Mouse (Mus musculus) liver, embryonic 14.5 days (tissue): ENCODE results near the gene Cmip. TPM values are rescaled to one million over a fixed set of nuclear protein-coding genes. Genes with fewer than 3 reads are reported as not detected.

ENCODE experiments used
- ATAC-seq: fragments of 200-750 bp; cut with Nextera tagmentation; 2 replicates; pipeline ENCODE4 v1.8.0; 2017; ENCODE audit warnings: moderate number of reproducible peaks, mild to moderate bottlenecking, moderate library complexity; ENCODE audit not compliant: insufficient read depth
- DNase-seq, 3 experiments: peaks; one replicate each; pipeline ENCODE4 v3.0.0-alpha.2; 2012 to 2013; ENCODE audit warnings: low read depth in 3 of 3, low spot score in 3 of 3
- H3K27ac ChIP-seq: fragments of 300-500 bp; sonication (generic); 2 replicates; pipeline ENCODE4 v1.5.1; 2014; ENCODE audit warnings: moderate library complexity, mild to moderate bottlenecking, control low read depth, inconsistent platforms
- H3K27me3 ChIP-seq: fragments of 300-500 bp; sonication (generic); 2 replicates; pipeline ENCODE4 v1.6.1; 2014; ENCODE audit warnings: mild to moderate bottlenecking, low read length, moderate library complexity; ENCODE audit not compliant: control insufficient read depth, insufficient read depth
- H3K36me3 ChIP-seq: fragments of 300-500 bp; sonication (generic); replicated peaks from 2 replicates; pipeline ENCODE4 v1.6.1; 2014; ENCODE audit warnings: low read depth; ENCODE audit not compliant: control insufficient read depth, insufficient read depth
- H3K4me1 ChIP-seq, 2 experiments: fragments of 200-500 bp in 1 of 2; fragments of 300-500 bp in 1 of 2; sonication (generic) in 1 of 2; replicated peaks; 2 replicates each; pipeline ENCODE4 v1.6.1; 2012 to 2014; ENCODE audit warnings: antibody characterized with exemption in 1 of 2, inconsistent platforms in 1 of 2, low read length in 1 of 2; ENCODE audit not compliant: control insufficient read depth in 2 of 2, insufficient read depth in 2 of 2
- H3K4me2 ChIP-seq: fragments of 300-500 bp; sonication (generic); 2 replicates; pipeline ENCODE4 v1.6.1; 2014; ENCODE audit warnings: low read depth, mild to moderate bottlenecking, control low read depth, moderate library complexity
- H3K4me3 ChIP-seq, 2 experiments: fragments of 200-500 bp in 1 of 2; fragments of 300-500 bp in 1 of 2; sonication (generic) in 1 of 2; 2 replicates each; pipeline ENCODE4 v1.5.1; 2012 to 2014; ENCODE audit warnings: low read depth in 2 of 2, low read length in 2 of 2, mild to moderate bottlenecking in 2 of 2, control low read depth in 1 of 2, inconsistent platforms in 1 of 2, moderate library complexity in 1 of 2; ENCODE audit not compliant: insufficient read depth in 1 of 2
- H3K9ac ChIP-seq: fragments of 300-500 bp; sonication (generic); replicated peaks from 2 replicates; pipeline ENCODE4 v1.6.1; 2014; ENCODE audit warnings: mild to moderate bottlenecking, control low read depth, moderate library complexity
- H3K9me3 ChIP-seq: fragments of 300-500 bp; sonication (generic); 2 replicates; pipeline ENCODE4 v1.6.1; 2016; ENCODE audit warnings: low read length, mixed read lengths; ENCODE audit not compliant: control insufficient read depth
- CTCF ChIP-seq: IDR thresholded peaks from 2 replicates; pipeline ENCODE4 v1.5.1; 2016; ENCODE audit warnings: antibody characterized with exemption, low read depth, control low read depth
- EP300 ChIP-seq: IDR thresholded peaks from 2 replicates; pipeline ENCODE4 v1.6.1; 2016; ENCODE audit warnings: antibody characterized with exemption, low read depth
- WGBS: fragments of 180-500 bp; shearing (Covaris S2); extraction: QIAGEN DNeasy Blood & Tissue Kit; methylation state at CpG from one replicate; pipeline ENCODE4 v1.1.7; 2014; ENCODE audit not compliant: insufficient replicate concordance; 5-methylcytosine and 5-hydroxymethylcytosine counted together
- polyA plus RNA-seq, 2 experiments: library from polyadenylated mRNA; depleted of rRNA in 1 of 2; stranded (reverse) in 1 of 2; unstranded in 1 of 2; fragments of >200 nt; fragmentation: Nextera tagmentation in 1 of 2; extraction: Ambion mirVana in 1 of 2; gene quantifications; 2 replicates each; pipeline versions ENCODE4 v1.2.1 to v1.2.3; 2012 to 2014

Gene Cmip
- polyA plus RNA-seq, 2 experiments: 6.7 to 10.4 TPM

- ATAC-seq (no peak), DNase-seq (no peak)
- WGBS: 81% methylated on average over 6 of the region's 6 CpGs
- H3K9me3 ChIP-seq: no peaks in the 10 kb centered on the region
- no peak overlapping the region for H3K4me2 ChIP-seq
- H3K36me3 ChIP-seq: peaks cover 9% of the 10 kb centered on the region
- H3K4me3 ChIP-seq: no peak overlapping the region
- TF ChIP-seq EP300: no peak
- H3K27me3 ChIP-seq: no peaks in the 10 kb centered on the region
- no peak overlapping the region for H3K27ac ChIP-seq
- no peak overlapping the region for H3K9ac ChIP-seq
- H3K4me1 ChIP-seq: no peaks in the 10 kb centered on the region
Observed at GRCm38 (mm10) chr8:117455701-117456100, 198.8 kb downstream of the Cmip start.

GRCm38 (mm10) chr8:117458440-117458839, 201.6 kb downstream of the Cmip start:
- H3K4me1 ChIP-seq: no peaks in the 10 kb centered on the region
- no peak overlapping the region for H3K4me3 ChIP-seq
- ATAC-seq (no peak), DNase-seq (no peak)
- no peak overlapping the region for H3K4me2 ChIP-seq
- H3K27ac ChIP-seq: no peak overlapping the region
- no peak overlapping the region for H3K9ac ChIP-seq
- H3K36me3 ChIP-seq: no peaks in the 10 kb centered on the region; the same call in none of the 2 replicates
- no peaks in the 10 kb centered on the region for H3K27me3 ChIP-seq
- no peaks in the 10 kb centered on the region for H3K9me3 ChIP-seq
- 75% methylated on average over 5 of the region's 5 CpGs for WGBS
- TF ChIP-seq EP300: no peak
- TF ChIP-seq CTCF: no peak

- no peaks in the 10 kb centered on the region for H3K27me3 ChIP-seq
- H3K36me3 ChIP-seq: no peaks in the 10 kb centered on the region; the same call in 1 of the 2 replicates
- H3K9ac ChIP-seq: no peak overlapping the region
- H3K4me2 ChIP-seq: no peak overlapping the region
- H3K4me1 ChIP-seq: no peaks in the 10 kb centered on the region
- ATAC-seq: no peak
- H3K27ac ChIP-seq: no peak overlapping the region
- no peaks in the 10 kb centered on the region for H3K9me3 ChIP-seq
- no peak overlapping the region for H3K4me3 ChIP-seq
- WGBS: 74% methylated on average over 11 of the region's 11 CpGs
- no peak for DNase-seq
- TF ChIP-seq EP300 (no peak), CTCF (no peak)
Observed at GRCm38 (mm10) chr8:117462701-117463284, 205.9 kb downstream of the Cmip start.

GRCm38 (mm10) chr8:117464525-117464924, 207.7 kb downstream of the Cmip start:
- H3K36me3 ChIP-seq: no peaks in the 10 kb centered on the region
- WGBS: 83% methylated on average over 6 of the region's 6 CpGs
- no peak overlapping the region for H3K9ac ChIP-seq
- no peak overlapping the region for H3K4me2 ChIP-seq
- ATAC-seq (no peak), DNase-seq (no peak)
- TF ChIP-seq CTCF (peak; percentile 69), EP300 (no peak)
- no peak overlapping the region for H3K4me3 ChIP-seq
- H3K4me1 ChIP-seq: no peaks in the 10 kb centered on the region
- H3K27ac ChIP-seq: no peak overlapping the region
- no peaks in the 10 kb centered on the region for H3K9me3 ChIP-seq
- H3K27me3 ChIP-seq: no peaks in the 10 kb centered on the region

- H3K4me3 ChIP-seq: no peak overlapping the region
- no peaks in the 10 kb centered on the region for H3K36me3 ChIP-seq
- H3K4me2 ChIP-seq: no peak overlapping the region
Observed at GRCm38 (mm10) chr8:117465250-117465649, 208.4 kb downstream of the Cmip start.

More at GRCm38 (mm10) chr8:117465250-117465649, 208.4 kb downstream of the Cmip start:
- 0 out of 4 replicates have a peak, but pooled peaks cover 0 to 4% of the 10 kb centered on the region in 2 experiments for H3K4me1 ChIP-seq
- no peak overlapping the region for H3K27ac ChIP-seq
- peaks cover 2% of the 10 kb centered on the region; the same call in 1 of the 2 replicates for H3K27me3 ChIP-seq
- ATAC-seq: peak; percentile 31; the same call in 1 of the 2 replicates
- WGBS: 27% methylated on average over 5 of the region's 5 CpGs
- H3K9ac ChIP-seq: no peak overlapping the region
- H3K9me3 ChIP-seq: no peaks in the 10 kb centered on the region
- TF ChIP-seq CTCF: peak; percentile 86
- no peak for TF ChIP-seq EP300
- DNase-seq: peak; percentile 57 to 64 (median 58)
